Mouse (Mus musculus) kidney, embryonic 14.5 days (tissue): Measurements from ENCODE around the gene Tmem222. TPM values are rescaled to one million over a fixed set of nuclear protein-coding genes. Genes with fewer than 3 reads are reported as not detected.

Experiments used
- ATAC-seq: fragments of 200-750 bp; cut with Nextera tagmentation; 2 replicates; pipeline ENCODE4 v1.8.0; 2017; ENCODE audit warnings: moderate number of reproducible peaks, mild to moderate bottlenecking, moderate TSS enrichment, moderate library complexity; ENCODE audit not compliant: low FRiP score, low TSS enrichment
- H3K27ac ChIP-seq: fragments of 300-500 bp; sonication (generic); 2 replicates; pipeline ENCODE4 v1.5.1; 2014; ENCODE audit warnings: low read depth, mild to moderate bottlenecking, low read length, moderate library complexity, mixed read lengths
- H3K27me3 ChIP-seq: fragments of 300-500 bp; sonication (generic); 2 replicates; pipeline ENCODE4 v1.6.1; 2014; ENCODE audit warnings: mild to moderate bottlenecking, low read length; ENCODE audit not compliant: control insufficient read depth, insufficient read depth
- H3K36me3 ChIP-seq: fragments of 300-500 bp; sonication (generic); 2 replicates; pipeline ENCODE4 v1.6.1; 2014; ENCODE audit warnings: low read length, mixed read lengths; ENCODE audit not compliant: control insufficient read depth, insufficient read depth
- H3K4me1 ChIP-seq: fragments of 300-500 bp; sonication (generic); 2 replicates; pipeline ENCODE4 v1.6.1; 2014; ENCODE audit warnings: low read length, mixed read lengths; ENCODE audit not compliant: control insufficient read depth, insufficient read depth
- H3K4me2 ChIP-seq: fragments of 300-500 bp; sonication (generic); replicated peaks from 2 replicates; pipeline ENCODE4 v1.6.1; 2014; ENCODE audit warnings: low read depth, mild to moderate bottlenecking, low read length
- H3K4me3 ChIP-seq: fragments of 300-500 bp; sonication (generic); 2 replicates; pipeline ENCODE4 v1.5.1; 2014; ENCODE audit warnings: mild to moderate bottlenecking, low read length
- H3K9ac ChIP-seq: fragments of 300-500 bp; sonication (generic); 2 replicates; pipeline ENCODE4 v1.6.1; 2014; ENCODE audit warnings: low read depth, mild to moderate bottlenecking, low read length, moderate library complexity
- H3K9me3 ChIP-seq: fragments of 300-500 bp; sonication (generic); 2 replicates; pipeline ENCODE4 v1.6.1; 2016; ENCODE audit warnings: low read length; ENCODE audit not compliant: control insufficient read depth
- WGBS: fragments of 180-500 bp; shearing (Covaris S2); extraction: QIAGEN DNeasy Blood & Tissue Kit; methylation state at CpG from one replicate; pipeline ENCODE4 v1.1.7; 2014; 5-methylcytosine and 5-hydroxymethylcytosine counted together
- polyA plus RNA-seq: library from polyadenylated mRNA; unstranded; fragments of >200 nt; fragmentation: Nextera tagmentation; extraction: Ambion mirVana; gene quantifications from 2 replicates; pipeline ENCODE4 v1.2.1, GENCODE M21; 2014

Gene Tmem222
- polyA plus RNA-seq, 1 experiment from 2014 or later = 87.9 TPM

- no peak for ATAC-seq
- 41% methylated on average over 4 of the region's 4 CpGs for WGBS
- no peak overlapping the region for H3K9ac ChIP-seq
- no peaks in the 10 kb centered on the region for H3K36me3 ChIP-seq
- no peak overlapping the region for H3K4me2 ChIP-seq
- H3K4me1 ChIP-seq = peaks cover 19% of the 10 kb centered on the region
- peaks cover 56% of the 10 kb centered on the region for H3K27me3 ChIP-seq
- H3K9me3 ChIP-seq = no peaks in the 10 kb centered on the region
- H3K27ac ChIP-seq = no peak overlapping the region
- H3K4me3 ChIP-seq = no peak overlapping the region
Measured at GRCm38 (mm10) chr4:133252089-133252488, 25.5 kb downstream of the Tmem222 start.

GRCm38 (mm10) chr4:133251214-133251613 lies 26.4 kb downstream of the Tmem222 start:
- WGBS = under 1% methylated on average over 31 of the region's 31 CpGs
- Histone ChIP-seq H3K4me1 (peaks cover 23% of the 10 kb centered on the region), H3K36me3 (no peaks in the 10 kb centered on the region), H3K27ac (no peak overlapping the region), H3K4me3 (peak overlapping the region; percentile 36), H3K9ac (0 out of 2 replicates have a peak overlapping the region, but pooled peaks have one; percentile 18), H3K4me2 (peak overlapping the region; percentile 74), H3K27me3 (peaks cover 55% of the 10 kb centered on the region), H3K9me3 (no peaks in the 10 kb centered on the region)
- ATAC-seq = no peak

GRCm38 (mm10) chr4:133250609-133251008 lies 27.0 kb downstream of the Tmem222 start:
- Histone ChIP-seq H3K4me3 (peak overlapping the region; percentile 36), H3K4me2 (peak overlapping the region; percentile 74), H3K9me3 (no peaks in the 10 kb centered on the region), H3K36me3 (no peaks in the 10 kb centered on the region), H3K9ac (no peak overlapping the region), H3K4me1 (peaks cover 23% of the 10 kb centered on the region), H3K27me3 (peaks cover 51% of the 10 kb centered on the region), H3K27ac (no peak overlapping the region)
- ATAC-seq = no peak
- 2% methylated on average over 22 of the region's 22 CpGs for WGBS

- H3K4me1 ChIP-seq = peaks cover 25% of the 10 kb centered on the region
- 54% methylated on average over 13 of the region's 13 CpGs for WGBS
- no peak overlapping the region for H3K27ac ChIP-seq
- no peaks in the 10 kb centered on the region for H3K9me3 ChIP-seq
- H3K9ac ChIP-seq = no peak overlapping the region
- no peak overlapping the region for H3K4me2 ChIP-seq
- H3K27me3 ChIP-seq = peaks cover 48% of the 10 kb centered on the region
- no peak overlapping the region for H3K4me3 ChIP-seq
- no peak for ATAC-seq
- no peaks in the 10 kb centered on the region for H3K36me3 ChIP-seq
Measured at GRCm38 (mm10) chr4:133247806-133248449, 29.7 kb downstream of the Tmem222 start.

GRCm38 (mm10) chr4:133247072-133247471 lies 30.5 kb downstream of the Tmem222 start:
- no peaks in the 10 kb centered on the region for H3K9me3 ChIP-seq
- no peak overlapping the region for H3K4me3 ChIP-seq
- H3K9ac ChIP-seq = no peak overlapping the region
- no peak for ATAC-seq
- 30% methylated on average over 15 of the region's 15 CpGs for WGBS
- H3K4me2 ChIP-seq = no peak overlapping the region
- H3K27ac ChIP-seq = no peak overlapping the region
- no peaks in the 10 kb centered on the region for H3K36me3 ChIP-seq
- peaks cover 25% of the 10 kb centered on the region for H3K4me1 ChIP-seq
- H3K27me3 ChIP-seq = peaks cover 48% of the 10 kb centered on the region

- Histone ChIP-seq H3K4me3 (no peak overlapping the region), H3K9me3 (no peaks in the 10 kb centered on the region), H3K9ac (no peak overlapping the region), H3K4me1 (peaks cover 10% of the 10 kb centered on the region; the same call in 1 of the 2 replicates), H3K27ac (no peak overlapping the region), H3K36me3 (no peaks in the 10 kb centered on the region), H3K4me2 (no peak overlapping the region), H3K27me3 (peaks cover 28% of the 10 kb centered on the region)
- no peak for ATAC-seq
- WGBS = 83% methylated on average over 1 of the region's 1 CpGs
Measured at GRCm38 (mm10) chr4:133244289-133244688, 33.3 kb downstream of the Tmem222 start.

GRCm38 (mm10) chr4:133243538-133243937 lies 34.1 kb downstream of the Tmem222 start:
- no peak overlapping the region for H3K4me3 ChIP-seq
- H3K36me3 ChIP-seq = no peaks in the 10 kb centered on the region
- H3K9ac ChIP-seq = no peak overlapping the region
- H3K27ac ChIP-seq = no peak overlapping the region
- no peaks in the 10 kb centered on the region for H3K9me3 ChIP-seq
- WGBS = 19% methylated on average over 12 of the region's 13 CpGs
- no peak for ATAC-seq
- peaks cover 26% of the 10 kb centered on the region for H3K27me3 ChIP-seq
- peaks cover 10% of the 10 kb centered on the region; the same call in 1 of the 2 replicates for H3K4me1 ChIP-seq
- H3K4me2 ChIP-seq = no peak overlapping the region

- no peak for ATAC-seq
- H3K9me3 ChIP-seq = no peaks in the 10 kb centered on the region
- 72% methylated on average over 9 of the region's 9 CpGs for WGBS
- no peak overlapping the region for H3K4me3 ChIP-seq
- H3K27ac ChIP-seq = no peak overlapping the region
- no peak overlapping the region for H3K9ac ChIP-seq
- peaks cover 18% of the 10 kb centered on the region for H3K27me3 ChIP-seq
- no peaks in the 10 kb centered on the region for H3K36me3 ChIP-seq
- no peak overlapping the region for H3K4me2 ChIP-seq
- H3K4me1 ChIP-seq = peaks cover 10% of the 10 kb centered on the region; the same call in 1 of the 2 replicates
Measured at GRCm38 (mm10) chr4:133242710-133243109, 34.9 kb downstream of the Tmem222 start.

GRCm38 (mm10) chr4:133241910-133242309 lies 35.7 kb downstream of the Tmem222 start:
- Histone ChIP-seq H3K4me1 (peaks cover 5% of the 10 kb centered on the region; the same call in 1 of the 2 replicates), H3K9ac (peak overlapping the region; percentile 13; the same call in 1 of the 2 replicates), H3K4me3 (peak overlapping the region; percentile 65), H3K27me3 (peaks cover 10% of the 10 kb centered on the region; the same call in 1 of the 2 replicates), H3K27ac (no peak overlapping the region), H3K36me3 (no peaks in the 10 kb centered on the region), H3K9me3 (no peaks in the 10 kb centered on the region), H3K4me2 (peak overlapping the region; percentile 93)
- no peak for ATAC-seq
- 29% methylated on average over 11 of the region's 11 CpGs for WGBS
